Mouse (Mus musculus): ENCODE data around the gene Dgke.
A peak's percentile ranks its signal among the peaks of the same experiment; 100 is the strongest.
"Not testable (repeated sequence)": the region's sequence is repeated elsewhere in the genome, so short reads cannot be mapped to it uniquely, and the experiment has no call there.

Gene Dgke

GRCm38 (mm10) chr11:89066750-89067149 is at the start of gene Dgke:
Gene Dgke (minus strand): TSS chr11:89066850.
- no peak for DNase-seq

DNA sequence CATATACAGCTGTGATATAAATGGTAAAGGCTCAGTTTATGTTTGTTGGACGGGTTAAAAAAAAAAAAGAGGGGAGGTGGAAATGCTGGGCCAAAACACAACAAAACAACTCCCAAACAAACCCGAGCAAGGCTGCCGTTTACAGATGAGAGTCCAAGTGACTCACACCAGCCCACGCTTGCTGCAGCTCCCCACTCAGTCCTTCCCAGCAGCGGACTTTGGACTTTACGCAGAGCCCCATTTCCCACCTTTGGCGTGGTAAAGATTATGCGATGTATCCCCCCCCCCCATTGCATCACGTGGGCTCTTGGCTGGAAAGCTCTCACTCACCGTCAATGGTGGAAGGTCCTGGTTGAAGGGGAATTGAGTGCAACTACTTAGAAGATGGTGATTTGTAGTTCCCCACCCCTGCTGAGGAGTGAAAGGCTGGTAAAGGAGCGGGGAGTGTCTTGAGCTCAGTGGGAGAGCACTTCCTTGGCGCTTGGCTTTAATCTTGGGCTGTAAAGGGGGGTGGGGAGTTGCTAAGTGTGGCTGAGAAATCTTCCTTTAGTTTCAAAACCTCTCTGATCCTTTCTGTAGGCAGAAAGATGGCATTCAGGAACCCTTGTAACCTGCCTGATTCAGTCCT is 40.6 kb upstream of the Dgke start:
- DNase-seq: no peak

DNA sequence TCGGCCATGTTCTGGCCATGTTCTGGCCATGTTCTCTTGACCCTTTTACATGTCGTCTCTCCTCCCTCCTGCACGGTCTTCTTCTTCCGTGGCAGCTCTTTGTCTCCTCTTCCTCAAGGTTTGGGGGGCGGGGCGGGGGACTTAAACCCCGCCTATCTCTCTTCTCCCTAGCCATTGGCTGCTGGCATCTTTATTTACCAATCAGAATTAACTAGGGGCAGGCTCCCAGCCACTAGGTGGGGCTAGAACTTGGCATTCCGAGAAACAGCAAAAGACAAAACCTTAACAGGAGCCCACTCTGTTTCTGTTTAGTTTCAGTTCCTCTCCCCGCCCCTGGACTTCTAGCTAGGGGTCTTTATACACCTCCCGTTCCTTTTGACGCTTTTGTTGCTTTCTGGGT is 39.2 kb upstream of the Dgke start:
- DNase-seq: peak; percentile 30

GRCm38 (mm10) chr11:89105211-89105610 is 38.6 kb upstream of the Dgke start:
- no peak for DNase-seq

DNA sequence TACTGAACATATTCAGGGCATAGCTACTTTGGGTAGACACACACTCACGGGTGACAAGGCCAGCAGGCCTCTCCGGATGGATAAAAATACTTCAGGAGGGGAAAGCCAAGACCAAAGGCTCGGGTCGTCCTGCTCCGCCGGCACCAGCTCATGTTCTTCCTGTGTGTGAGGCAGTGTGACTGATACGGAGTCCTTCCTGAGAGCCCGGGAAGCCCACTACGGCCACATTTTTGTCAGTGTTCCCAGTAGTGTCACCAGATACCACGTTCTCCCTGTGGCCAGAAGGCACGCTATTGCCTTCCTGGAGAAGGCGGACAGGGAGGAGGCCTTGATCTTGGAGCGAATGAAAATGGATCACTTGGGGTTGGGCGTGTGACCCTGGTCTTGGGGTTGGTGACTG is 36.5 kb upstream of the Dgke start:
- DNase-seq: no peak

DNA sequence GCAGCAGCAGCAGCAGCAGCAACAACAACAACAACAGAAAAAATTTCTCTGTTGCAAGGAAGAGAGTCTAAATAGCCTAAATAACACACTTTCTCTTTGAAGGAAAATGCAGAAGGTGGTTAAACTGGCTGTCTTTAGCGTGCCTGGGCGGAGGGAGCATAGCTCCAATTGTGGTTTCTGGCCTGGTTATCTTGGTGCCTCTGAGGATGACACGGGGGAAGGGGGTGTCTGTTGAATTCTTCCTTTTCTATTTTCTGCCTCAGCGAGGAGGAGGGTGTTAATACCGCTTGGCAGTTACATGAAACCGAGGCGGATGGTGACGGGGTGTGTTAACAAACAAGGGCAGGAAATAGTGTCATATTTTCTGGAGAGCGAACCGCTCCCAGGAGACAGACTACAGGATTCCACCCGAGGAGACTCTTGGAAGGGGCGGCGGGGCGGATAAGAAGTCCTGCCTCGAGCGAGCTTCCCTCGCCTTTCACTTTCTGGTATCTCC is 34.2 kb upstream of the Dgke start:
- no peak for DNase-seq

- DNase-seq: peak; percentile 84
These were observed 33.8 kb upstream of the Dgke start for GRCm38 (mm10) chr11:89100403-89100802.

DNA sequence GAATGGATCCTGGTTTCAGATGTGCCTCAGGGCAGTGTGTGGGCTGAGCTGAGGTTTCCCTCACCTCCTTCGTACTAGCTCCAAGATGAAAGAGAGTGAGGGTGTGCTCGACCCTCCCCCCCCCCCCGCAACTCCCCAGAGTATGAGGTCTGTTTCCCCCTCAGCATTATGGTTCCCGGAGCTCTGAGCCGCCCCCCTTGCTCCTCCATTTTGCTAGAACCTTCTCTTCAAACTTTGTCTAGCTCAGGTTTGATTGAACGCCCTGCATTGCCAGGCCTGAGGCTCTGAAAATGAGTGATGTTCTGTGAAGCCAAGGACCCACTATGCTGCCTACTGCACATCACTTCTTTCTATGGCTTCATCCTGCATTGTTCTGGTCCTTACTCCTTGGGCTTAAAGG is 32.3 kb upstream of the Dgke start:
- no peak for DNase-seq

- no peak for DNase-seq
These were observed 31.6 kb upstream of the Dgke start for GRCm38 (mm10) chr11:89098083-89098835.

DNA sequence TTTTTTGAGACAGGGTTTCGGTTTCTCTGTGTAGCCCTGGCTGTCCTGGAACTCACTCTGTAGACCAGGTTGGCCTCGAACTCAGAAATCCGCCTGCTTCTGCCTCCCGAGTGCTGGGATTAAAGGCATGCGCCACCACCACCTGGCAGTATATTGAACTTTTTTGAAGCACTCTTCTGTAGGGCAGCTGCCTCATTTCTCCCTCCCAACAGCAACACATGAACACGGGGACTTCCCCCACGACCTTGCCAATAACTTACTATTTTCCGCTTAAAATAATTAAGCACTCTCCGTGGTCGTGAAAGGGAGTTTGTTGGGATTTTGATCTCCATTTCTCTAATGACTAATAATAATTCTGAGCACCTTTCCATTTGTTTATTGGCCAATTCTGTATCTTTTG is 30.6 kb upstream of the Dgke start:
- DNase-seq: not testable (repeated sequence)

DNA sequence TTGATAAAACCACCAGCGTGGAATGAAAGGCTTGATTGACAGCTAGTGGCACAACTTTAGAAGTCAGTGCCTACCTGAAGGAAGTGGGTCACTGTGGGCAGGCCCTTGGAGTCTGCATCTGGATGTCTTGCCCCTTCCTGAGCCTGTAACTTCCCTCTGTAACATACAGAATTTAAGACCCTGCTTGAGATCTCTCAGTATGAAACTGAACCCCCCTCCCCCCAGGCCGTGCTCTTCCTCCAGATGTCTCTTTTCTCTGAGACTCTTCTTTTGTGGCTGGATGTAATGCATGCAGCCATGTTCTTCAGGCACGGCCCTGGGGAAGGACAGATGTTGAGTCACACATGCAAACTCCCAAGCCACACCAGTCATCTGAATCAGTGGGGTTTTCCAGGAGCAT is 28.7 kb upstream of the Dgke start:
- DNase-seq: no peak

DNA sequence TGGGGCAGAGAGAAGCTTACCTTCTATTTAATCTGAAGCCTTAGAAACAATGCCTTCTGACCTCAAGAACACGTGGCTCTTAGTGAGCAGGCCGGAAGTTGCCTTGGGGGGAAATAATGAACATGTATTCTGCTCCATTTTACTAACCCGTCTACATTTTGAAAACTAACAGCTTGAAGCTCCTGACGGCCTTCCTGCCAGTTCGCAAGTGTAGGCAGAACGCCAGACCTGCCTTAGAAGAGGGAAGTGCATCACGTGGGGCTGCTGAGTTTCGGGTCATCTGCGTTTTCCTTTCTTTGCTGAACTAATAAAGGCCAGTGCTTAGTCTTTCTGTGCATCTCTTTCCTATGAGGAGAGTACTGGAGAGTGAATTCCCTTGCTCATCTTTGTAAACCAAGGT is 26.1 kb upstream of the Dgke start:
- DNase-seq: no peak

DNA sequence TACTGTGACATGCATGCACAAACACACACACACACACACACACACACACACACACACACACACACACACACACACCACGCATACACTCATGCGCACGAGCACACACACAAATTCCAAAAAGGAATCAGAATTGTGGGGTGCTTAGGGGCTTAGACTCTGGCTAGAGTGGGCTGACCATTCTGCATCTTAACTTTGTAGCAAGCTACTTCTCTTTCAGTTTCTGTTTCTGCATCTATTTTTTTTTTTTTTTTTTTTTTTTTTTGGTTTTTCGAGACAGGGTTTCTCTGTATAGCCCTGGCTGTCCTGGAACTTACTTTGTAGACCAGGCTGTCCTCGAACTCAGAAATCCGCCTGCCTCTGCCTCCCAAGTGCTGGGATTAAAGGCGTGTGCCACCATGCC is 23.7 kb upstream of the Dgke start:
- not testable (repeated sequence) for DNase-seq

- peak; percentile 15 for DNase-seq
These were observed 22.1 kb upstream of the Dgke start for GRCm38 (mm10) chr11:89088754-89089153.

DNA sequence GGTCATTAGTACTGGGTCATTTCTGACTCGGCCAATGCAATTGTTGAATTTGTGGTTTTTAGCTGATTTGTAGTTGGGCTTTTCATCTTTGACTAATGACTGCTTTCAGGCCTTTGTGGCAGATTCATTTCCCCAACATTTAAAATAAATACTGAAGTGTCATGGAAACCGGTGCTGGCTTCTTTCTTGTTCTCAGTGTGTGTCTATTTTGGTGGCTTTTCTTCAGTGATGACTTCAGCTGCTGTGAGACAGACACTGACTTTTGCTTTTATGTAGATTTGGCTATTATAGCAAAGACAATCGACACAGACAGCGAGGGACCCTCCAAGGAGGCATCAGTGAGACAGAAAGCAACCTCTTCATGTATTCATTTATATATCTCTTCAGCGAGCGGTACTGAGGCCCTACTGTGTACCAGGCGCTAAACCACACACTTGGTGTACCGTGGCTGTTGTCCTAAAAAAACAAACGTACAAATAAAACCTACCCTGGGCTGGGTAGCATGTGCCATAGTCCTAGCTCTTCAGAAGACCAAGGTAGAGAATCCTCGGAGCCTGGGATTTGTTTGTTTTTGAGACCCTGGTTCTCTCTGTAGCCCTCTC is 19.7 kb upstream of the Dgke start:
- no peak for DNase-seq

GRCm38 (mm10) chr11:89084601-89085000 is 18.0 kb upstream of the Dgke start:
- peak; percentile 66 for DNase-seq

GRCm38 (mm10) chr11:89082691-89083090 is 16.0 kb upstream of the Dgke start:
- DNase-seq: not testable (repeated sequence)

GRCm38 (mm10) chr11:89081906-89082305 is 15.3 kb upstream of the Dgke start:
- DNase-seq: not testable (repeated sequence)

DNA sequence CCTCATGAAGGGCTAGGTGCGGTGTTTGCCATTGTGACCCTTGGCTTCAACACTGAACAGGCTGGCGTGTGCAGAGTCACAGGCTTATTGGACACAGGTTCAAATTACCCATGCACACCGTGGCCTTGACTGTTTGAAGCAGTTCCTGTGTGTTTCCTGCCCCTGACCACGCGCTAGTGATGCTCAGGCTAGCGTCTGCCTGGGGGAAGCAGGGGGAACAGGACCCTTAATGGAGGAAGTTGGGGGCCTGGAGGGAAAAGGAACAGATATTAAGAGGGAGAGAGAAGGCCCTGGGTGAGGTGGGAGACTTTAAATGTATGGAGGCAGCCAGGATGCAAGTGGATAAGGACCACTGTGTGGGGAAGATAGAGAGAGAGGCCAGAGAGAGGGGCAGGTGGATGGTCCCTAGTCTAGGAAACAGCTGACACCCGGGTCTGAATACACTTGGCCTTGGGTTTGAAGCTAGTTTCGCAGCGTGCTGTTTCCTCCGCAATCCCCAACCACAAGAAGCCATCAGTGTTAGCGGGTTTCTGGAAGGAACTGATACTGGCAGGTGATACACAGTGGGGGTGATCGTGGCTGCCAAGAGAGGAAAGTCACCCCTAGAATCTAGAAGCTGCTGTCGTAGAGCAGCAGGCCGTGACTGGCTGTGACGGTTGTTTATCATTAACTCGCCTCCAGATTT is 12.5 kb upstream of the Dgke start:
- no peak for DNase-seq

DNA sequence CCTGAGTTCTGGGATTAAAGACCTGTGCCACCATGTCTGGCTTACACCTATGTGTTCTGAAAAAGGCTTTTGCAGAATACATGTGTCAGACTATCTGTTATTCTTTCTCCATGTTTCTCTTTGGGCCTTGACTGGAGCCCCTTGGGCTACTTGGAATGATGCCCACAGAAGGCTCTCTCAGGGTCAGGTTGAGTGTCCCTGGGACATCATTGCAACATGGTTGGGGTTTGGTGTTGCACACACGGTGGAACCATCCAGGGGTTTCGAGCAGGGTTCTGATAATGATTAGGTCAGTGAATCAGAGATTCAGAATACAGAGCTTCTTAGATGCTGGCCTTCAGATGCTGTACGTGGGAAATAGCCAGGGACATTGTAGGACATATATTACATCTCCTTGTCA is 11.7 kb upstream of the Dgke start:
- DNase-seq: no peak

- DNase-seq: no peak
These were observed 11.0 kb upstream of the Dgke start for GRCm38 (mm10) chr11:89077601-89078000.

DNA sequence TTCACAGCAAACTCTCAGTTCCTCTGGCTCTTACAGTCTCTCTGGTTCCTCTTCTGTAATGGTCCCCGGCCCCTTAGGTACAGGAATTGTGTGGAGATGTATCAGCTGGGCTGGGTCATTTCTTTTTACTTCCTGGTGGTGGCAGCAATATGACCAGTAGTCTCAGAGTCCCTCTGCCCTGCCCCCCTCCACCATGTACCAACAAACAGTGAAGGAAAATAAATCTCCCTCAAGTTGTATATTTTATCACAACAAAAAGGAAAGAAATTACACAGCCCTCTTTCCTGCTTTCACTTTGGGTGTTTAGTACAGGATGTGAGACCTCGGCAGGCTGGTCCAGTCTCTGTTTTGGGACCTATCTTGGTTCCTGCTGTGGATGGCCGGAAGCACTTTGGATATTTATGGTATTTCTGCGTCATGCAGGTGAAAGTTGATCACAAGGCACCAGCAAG is 9.7 kb upstream of the Dgke start:
- no peak for DNase-seq

- DNase-seq: no peak
These were observed 8.2 kb upstream of the Dgke start for GRCm38 (mm10) chr11:89074783-89075413.
